Mouse (Mus musculus) right cerebral cortex, postnatal 14 days (tissue): ENCODE measurements around the gene Rpl23a.
"Not testable (repeated sequence)": the region's sequence is repeated elsewhere in the genome, so short reads cannot be mapped to it uniquely, and the experiment has no call there.

Experiments used
- DNase-seq: peaks from one replicate; pipeline ENCODE4 v3.0.0; 2022

Rpl23a gene

DNA sequence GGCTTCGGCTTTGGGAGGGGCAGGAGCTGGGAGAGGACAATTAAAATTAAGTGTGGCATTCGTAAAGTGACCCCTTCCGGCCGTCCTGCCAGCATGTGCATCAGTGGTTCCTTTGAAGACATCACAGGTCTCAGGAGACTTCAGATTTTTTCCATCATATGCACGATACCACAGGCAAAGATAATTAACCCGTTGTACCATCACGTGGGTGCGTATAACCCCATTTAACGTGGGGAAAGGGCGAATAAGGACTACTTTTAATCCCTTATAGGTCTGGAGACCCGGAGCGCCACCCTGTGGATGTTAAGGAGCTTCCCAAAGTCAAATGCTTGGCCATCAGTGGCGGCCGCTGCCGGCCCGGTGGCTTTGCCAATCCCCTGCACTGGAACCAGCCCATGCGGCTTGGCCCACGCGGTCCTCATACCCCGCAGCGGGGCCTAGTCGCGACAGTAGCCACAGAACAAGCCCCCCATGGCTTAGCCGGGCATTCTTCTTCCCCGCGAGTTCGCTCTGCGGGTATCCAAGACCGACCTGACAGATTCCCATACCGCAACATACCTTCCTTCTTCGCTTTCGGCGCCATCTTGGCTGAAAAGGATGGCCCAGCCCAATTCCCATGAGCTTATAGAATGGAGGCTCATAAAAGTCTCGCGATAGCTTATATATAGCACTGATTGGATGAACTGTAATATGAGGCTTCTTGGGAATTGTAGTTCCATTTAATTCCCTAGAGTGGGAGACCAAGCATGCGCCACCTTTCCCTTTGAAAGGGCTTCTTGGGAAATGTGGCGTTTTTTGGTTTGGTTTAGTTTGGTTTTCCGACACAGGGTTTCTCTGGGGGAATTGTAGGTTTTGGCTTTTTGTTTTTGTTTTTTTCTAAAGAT, at the start of gene Rpl23a:
TSS of gene Rpl23a (minus strand) at position 624 of the 884 bp plus-strand sequence.
- DNase-seq: peak; percentile 75

GRCm38 (mm10) chr11:78231518-78231917, 48.1 kb upstream of the Rpl23a start:
- no peak for DNase-seq

DNA sequence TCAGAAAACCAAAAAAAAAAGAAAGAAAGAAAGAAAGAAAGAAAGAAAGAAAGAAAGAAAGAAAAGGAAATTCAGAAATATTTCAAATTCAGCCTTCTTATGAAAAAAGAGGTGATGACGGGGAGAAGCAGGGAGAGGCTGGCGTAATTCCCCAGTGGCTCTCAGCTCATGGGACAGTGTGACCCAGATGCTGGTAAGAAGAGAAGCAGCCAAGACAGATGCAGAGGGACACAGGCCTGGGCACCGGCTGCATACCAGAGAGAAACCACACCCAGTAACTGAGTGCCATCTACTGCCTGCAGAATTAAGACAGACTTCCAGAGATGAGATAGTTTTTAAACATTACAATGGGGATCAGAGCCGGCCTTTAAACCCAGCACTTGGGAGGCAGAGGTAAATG, 40.2 kb upstream of the Rpl23a start:
- DNase-seq: no peak

- no peak for DNase-seq
These were observed 32.4 kb upstream of the Rpl23a start for GRCm38 (mm10) chr11:78215709-78216317.

GRCm38 (mm10) chr11:78213086-78213817, 29.9 kb upstream of the Rpl23a start:
- no peak for DNase-seq

GRCm38 (mm10) chr11:78211513-78211912, 28.1 kb upstream of the Rpl23a start:
- DNase-seq: no peak

DNA sequence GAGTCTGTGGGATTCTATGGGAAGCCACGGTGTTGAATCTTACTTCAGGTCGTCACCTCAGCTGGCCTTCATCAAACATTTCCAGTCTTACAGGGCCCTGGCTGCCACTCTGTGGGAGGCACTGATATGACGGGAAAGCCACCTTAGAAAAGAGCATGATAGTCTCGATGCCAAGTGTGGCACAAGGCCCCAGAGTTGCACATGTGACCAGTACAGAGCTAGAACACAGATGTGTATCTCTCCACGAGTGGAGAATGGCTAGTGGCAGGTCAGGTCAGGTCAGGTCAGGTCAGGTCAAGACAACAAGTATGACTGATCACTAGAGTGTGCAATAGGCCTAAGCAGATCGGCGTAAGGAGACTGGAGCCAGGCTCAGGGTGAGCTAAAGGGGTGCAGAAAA, 27.2 kb upstream of the Rpl23a start:
- DNase-seq: no peak

DNA sequence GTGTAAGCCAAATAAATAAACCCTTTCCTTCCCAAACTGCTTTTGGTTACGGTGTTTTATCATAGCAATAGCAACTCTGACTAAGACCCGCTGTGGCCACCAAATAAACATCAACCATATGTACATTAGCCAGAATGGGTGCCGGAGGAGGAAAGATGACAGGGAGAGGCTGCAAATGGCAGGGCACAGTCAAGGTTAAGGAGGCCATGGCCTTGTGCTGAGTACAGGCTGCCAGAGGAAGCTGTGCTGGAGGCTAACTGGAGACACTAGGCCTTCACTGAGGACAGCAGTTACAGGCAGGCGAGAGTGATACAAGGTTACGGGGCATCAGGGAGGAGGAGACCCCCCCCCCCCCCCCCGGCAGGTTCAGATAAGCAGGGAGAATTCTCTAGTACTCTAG, 26.5 kb upstream of the Rpl23a start:
- no peak for DNase-seq

DNA sequence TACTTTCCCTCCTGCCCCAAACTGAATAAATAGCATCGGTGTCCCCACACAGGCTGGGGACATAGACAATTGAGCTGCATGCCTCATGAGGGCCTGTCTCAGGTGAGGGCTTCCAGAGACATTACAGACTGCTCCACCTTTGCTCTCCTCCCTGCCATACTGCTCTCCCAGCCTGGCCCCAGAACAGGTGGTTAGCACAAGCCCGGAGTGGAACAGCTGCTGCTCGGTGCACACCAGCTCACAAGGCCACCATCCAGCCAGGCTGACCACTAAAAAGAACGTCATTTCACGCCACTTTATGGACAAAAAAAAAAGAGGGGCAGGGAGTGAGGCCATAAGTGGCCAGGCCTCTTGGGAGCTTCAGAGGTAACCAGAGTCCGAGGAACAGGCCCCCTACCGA, 23.8 kb upstream of the Rpl23a start:
- no peak for DNase-seq

- DNase-seq: no peak
These were observed 22.2 kb upstream of the Rpl23a start for GRCm38 (mm10) chr11:78205361-78206206.

- no peak for DNase-seq
These were observed 20.9 kb upstream of the Rpl23a start for GRCm38 (mm10) chr11:78204287-78204686.

- no peak for DNase-seq
These were observed 19.0 kb upstream of the Rpl23a start for GRCm38 (mm10) chr11:78202372-78202771.

DNA sequence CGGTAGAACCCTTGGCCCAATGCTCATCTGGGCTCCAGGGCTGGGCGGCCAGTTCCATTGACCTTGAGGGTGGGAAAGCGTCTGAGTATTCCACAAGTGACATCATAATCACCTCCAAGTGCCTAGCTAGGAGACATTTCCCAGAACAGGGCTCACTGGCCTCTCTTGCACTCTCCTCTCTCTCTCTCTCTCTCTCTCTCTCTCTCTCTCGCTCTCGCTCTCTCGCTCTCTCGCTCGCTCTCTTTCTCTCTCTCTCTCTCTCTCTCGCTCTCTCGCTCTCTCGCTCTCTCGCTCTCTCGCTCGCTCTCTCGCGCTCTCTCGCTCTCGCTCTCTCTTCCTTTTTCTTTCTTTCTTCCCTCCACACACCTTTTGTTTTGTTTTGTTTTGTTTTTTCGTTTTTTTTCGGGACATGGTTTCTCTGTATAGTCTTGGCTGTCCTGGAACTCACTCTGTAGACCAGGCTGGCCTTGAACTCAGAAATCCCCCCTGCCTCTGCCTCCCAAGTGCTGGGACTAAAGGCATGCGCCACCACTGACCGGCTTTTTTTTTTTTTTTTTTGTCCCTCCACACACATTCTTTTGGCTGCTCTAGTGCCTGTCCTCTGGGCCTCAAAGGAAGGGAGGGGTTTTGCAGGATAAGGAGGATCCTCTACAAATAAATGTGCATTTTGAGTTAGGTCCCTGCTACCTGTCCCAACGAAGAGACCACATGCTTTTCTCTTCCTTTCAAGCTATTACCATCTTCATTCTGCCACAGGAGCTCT, 11.9 kb upstream of the Rpl23a start:
- no peak for DNase-seq

DNA sequence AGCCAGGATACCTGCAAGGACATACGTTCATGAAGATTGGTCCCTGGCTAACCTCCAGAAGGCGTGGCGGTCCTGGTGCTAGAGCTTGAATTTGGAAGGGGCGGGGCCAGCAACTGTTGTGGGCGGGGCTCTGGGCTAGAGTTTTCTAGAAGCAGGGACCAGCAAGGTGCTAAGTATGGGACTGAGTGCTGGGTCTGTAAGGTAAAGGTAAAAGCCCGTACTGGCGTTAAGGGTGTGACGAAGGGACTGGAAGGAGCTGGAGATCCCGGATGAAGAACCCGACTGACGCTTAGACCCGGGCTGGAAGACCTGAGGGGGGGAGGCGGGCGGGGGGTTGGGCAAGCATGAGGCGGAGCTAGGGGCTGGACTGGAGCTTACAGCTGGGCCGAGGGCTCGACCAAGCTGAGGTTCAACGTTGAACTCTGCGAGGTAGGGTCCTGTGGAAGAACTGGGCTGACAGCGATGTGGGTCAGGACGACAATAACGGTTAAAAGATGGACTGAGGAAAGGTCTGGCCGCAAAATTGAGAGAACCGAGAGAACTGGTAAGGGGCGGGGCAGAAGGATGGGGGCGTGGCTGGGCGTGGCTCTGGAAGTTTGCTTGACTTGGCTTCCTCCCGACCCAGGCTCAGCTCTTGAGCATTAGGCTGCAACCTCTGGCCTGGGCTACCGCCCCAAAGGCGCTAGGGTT, 11.2 kb upstream of the Rpl23a start:
- DNase-seq: no peak

- no peak for DNase-seq
These were observed 9.7 kb upstream of the Rpl23a start, which contains the start of gene Proca1 for GRCm38 (mm10) chr11:78193113-78193512. Proca1 (plus strand) TSS chr11:78193392.

- DNase-seq: no peak
These were observed 6.7 kb upstream of the Rpl23a start for GRCm38 (mm10) chr11:78190041-78190440.

- peak; percentile 75 for DNase-seq
These were observed 6.1 kb upstream of the Rpl23a start for GRCm38 (mm10) chr11:78189234-78190040.

DNA sequence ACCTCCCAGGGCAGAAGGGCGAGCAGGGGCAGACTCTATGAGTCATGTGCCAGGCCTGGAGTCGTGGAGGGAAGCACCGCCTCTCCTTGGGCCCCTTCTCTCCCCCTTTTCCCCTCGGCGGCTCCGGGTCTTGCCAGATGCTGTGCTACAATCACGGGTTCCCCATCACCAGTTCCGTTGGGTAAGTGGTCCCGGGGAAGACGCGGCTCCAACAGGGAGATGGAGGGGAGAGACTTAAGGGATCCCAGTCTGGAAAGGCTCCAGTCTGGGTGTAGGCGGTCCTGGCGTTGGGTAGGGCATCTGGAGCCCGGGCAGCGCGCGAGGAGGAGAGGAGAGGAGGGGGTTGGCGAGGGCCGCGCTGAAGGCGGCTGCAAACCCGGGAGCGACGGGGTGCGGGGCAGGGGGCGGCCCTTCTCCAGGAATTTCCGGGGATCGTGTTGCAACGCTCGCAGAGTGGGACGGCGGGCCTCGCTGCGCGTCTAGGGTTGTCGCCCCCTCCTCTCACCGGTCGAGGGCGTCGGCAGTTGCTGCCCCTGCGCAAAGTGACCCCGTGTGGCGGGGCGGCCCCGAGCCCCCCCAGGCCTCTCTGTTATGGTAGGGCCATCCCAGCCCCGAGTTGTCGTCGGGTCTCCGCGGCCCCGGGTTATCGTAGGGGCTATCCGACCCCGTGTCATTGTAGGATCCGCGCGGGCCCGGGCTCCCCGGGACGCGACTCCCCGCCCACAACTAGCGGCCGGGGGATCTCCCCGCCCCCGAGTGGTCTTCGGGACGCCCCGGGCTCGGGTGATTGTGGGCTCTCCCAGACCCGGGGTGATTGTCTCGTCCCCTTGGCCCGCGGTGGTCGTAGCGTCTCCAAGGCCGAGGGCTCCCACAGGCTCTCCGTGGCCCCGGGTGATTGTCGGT, 5.2 kb upstream of the Rpl23a start, which contains the start of gene Rab34:
TSS of gene Rab34 (plus strand) at position 100 of the 903 bp plus-strand sequence.
- DNase-seq: peak; percentile 79

GRCm38 (mm10) chr11:78184702-78185101, 1.3 kb upstream of the Rpl23a start:
- DNase-seq: not testable (repeated sequence)
